Mouse (Mus musculus): ENCODE results near the gene 3100002H09Rik.

DNA sequence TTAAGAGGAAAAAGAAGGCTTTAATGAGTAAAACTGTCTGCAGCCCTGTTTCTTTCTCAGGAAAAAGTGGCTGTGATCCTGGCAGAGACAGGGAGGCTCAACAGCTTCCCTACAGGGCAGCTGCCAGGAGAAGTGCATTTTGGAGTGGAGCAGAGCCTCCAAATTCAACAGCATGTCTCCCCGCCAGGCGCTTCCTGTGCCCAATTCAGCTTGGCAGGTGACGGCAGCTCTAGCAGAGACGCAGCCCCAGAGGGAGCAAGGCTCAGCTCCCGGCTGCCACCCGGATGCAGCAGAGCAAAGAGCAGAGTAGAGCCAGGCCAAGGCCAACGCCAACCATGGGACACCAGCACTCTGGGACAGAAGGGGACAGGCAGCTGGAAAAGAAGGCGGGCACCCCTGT is 3.4 kb downstream of the 3100002H09Rik start:
- TF ChIP-seq CTCF (IDR thresholded peaks at IDR 0.05; ENCODE audit: extremely low read depth, insufficient read depth, insufficient read length, insufficient replicate concordance) (no peak), POLR2A (IDR thresholded peaks at IDR 0.05; ENCODE audit: low read depth, low read length) (no peak)
